Mouse (Mus musculus): ENCODE measurements around the gene Pithd1. TPM values are rescaled to one million over a fixed set of nuclear protein-coding genes. Genes with fewer than 3 reads are reported as not detected.
"Not testable (repeated sequence)": the region's sequence is repeated elsewhere in the genome, so short reads cannot be mapped to it uniquely, and the experiment has no call there.

Gene Pithd1
- polyA plus RNA-seq, 1 experiment from 2014 or later, result 22.0 TPM

- Histone ChIP-seq H3K4me3 (ENCODE audit: inconsistent target) (no peak overlapping the region), H3K36me3 (ENCODE audit: inconsistent target) (peaks cover 35% of the 10 kb centered on the region), H3K27ac (peak overlapping the region; percentile 89), H3K79me2 (ENCODE audit: inconsistent target) (peaks cover 10% of the 10 kb centered on the region)
- 30% methylated on average over 6 of the region's 6 CpGs for WGBS (ENCODE audit: missing documents)
Measured at GRCm38 (mm10) chr4:135942193-135942592, 44.9 kb downstream of the Pithd1 start.

- peaks cover 46% of the 10 kb centered on the region for H3K36me3 ChIP-seq (ENCODE audit: inconsistent target)
- not testable (repeated sequence) for H3K79me2 ChIP-seq (ENCODE audit: inconsistent target); H3K4me3 ChIP-seq (ENCODE audit: inconsistent target)
- H3K27ac ChIP-seq, result peak overlapping the region; percentile 89; the same call in 1 of the 2 replicates
- WGBS (ENCODE audit: missing documents), result 96% methylated on average over 8 of the region's 8 CpGs
Measured at GRCm38 (mm10) chr4:135941026-135941425, 46.0 kb downstream of the Pithd1 start.

- Histone ChIP-seq H3K27ac (no peak overlapping the region), H3K79me2 (ENCODE audit: inconsistent target) (no peaks in the 10 kb centered on the region), H3K4me3 (ENCODE audit: inconsistent target) (no peak overlapping the region), H3K36me3 (ENCODE audit: inconsistent target) (peaks cover 55% of the 10 kb centered on the region)
- WGBS (ENCODE audit: missing documents), result 96% methylated on average over 7 of the region's 7 CpGs
Measured at GRCm38 (mm10) chr4:135938858-135939257, 48.2 kb downstream of the Pithd1 start.

- 95% methylated on average over 5 of the region's 5 CpGs for WGBS (ENCODE audit: missing documents)
Measured at GRCm38 (mm10) chr4:135935502-135935901, 51.6 kb downstream of the Pithd1 start.

GRCm38 (mm10) chr4:135934708-135935500 lies 52.2 kb downstream of the Pithd1 start:
- Histone ChIP-seq H3K79me2 (ENCODE audit: inconsistent target) (no peaks in the 10 kb centered on the region), H3K27ac (no peak overlapping the region), H3K4me3 (ENCODE audit: inconsistent target) (no peak overlapping the region), H3K36me3 (ENCODE audit: inconsistent target) (peaks cover 84% of the 10 kb centered on the region)
- 87% methylated on average over 8 of the region's 12 CpGs for WGBS (ENCODE audit: missing documents)

More at GRCm38 (mm10) chr4:135935502-135935901, 51.6 kb downstream of the Pithd1 start:
- Histone ChIP-seq H3K4me3 (ENCODE audit: inconsistent target) (no peak overlapping the region), H3K27ac (no peak overlapping the region), H3K79me2 (ENCODE audit: inconsistent target) (no peaks in the 10 kb centered on the region), H3K36me3 (ENCODE audit: inconsistent target) (peaks cover 82% of the 10 kb centered on the region)

- Histone ChIP-seq H3K79me2 (ENCODE audit: inconsistent target) (no peaks in the 10 kb centered on the region), H3K4me3 (ENCODE audit: inconsistent target) (no peak overlapping the region), H3K27ac (no peak overlapping the region), H3K36me3 (ENCODE audit: inconsistent target) (peaks cover 84% of the 10 kb centered on the region)
- 95% methylated on average over 4 of the region's 5 CpGs for WGBS (ENCODE audit: missing documents)
Measured at GRCm38 (mm10) chr4:135931832-135932231, 55.2 kb downstream of the Pithd1 start.

GRCm38 (mm10) chr4:135930239-135930638 lies 56.8 kb downstream of the Pithd1 start:
- H3K27ac ChIP-seq, result no peak overlapping the region
- no peak overlapping the region for H3K4me3 ChIP-seq (ENCODE audit: inconsistent target)
- no peaks in the 10 kb centered on the region; the same call in 1 of the 2 replicates for H3K79me2 ChIP-seq (ENCODE audit: inconsistent target)
- H3K36me3 ChIP-seq (ENCODE audit: inconsistent target), result peaks cover 93% of the 10 kb centered on the region
- WGBS (ENCODE audit: missing documents), result 93% methylated on average over 8 of the region's 8 CpGs

- Histone ChIP-seq H3K4me3 (ENCODE audit: inconsistent target) (no peak overlapping the region), H3K79me2 (ENCODE audit: inconsistent target) (no peaks in the 10 kb centered on the region; the same call in 1 of the 2 replicates), H3K27ac (no peak overlapping the region), H3K36me3 (ENCODE audit: inconsistent target) (peaks cover 95% of the 10 kb centered on the region)
- WGBS (ENCODE audit: missing documents), result 96% methylated on average over 9 of the region's 9 CpGs
Measured at GRCm38 (mm10) chr4:135929828-135930227, 57.2 kb downstream of the Pithd1 start.

- H3K79me2 ChIP-seq (ENCODE audit: inconsistent target), result no peaks in the 10 kb centered on the region; the same call in 1 of the 2 replicates
- WGBS (ENCODE audit: missing documents), result 98% methylated on average over 5 of the region's 5 CpGs
- no peak overlapping the region for H3K27ac ChIP-seq
- peaks cover 91% of the 10 kb centered on the region for H3K36me3 ChIP-seq (ENCODE audit: inconsistent target)
- no peak overlapping the region for H3K4me3 ChIP-seq (ENCODE audit: inconsistent target)
Measured at GRCm38 (mm10) chr4:135929405-135929804, 57.7 kb downstream of the Pithd1 start.

- H3K79me2 ChIP-seq (ENCODE audit: inconsistent target), result no peaks in the 10 kb centered on the region; the same call in 1 of the 2 replicates
- H3K36me3 ChIP-seq (ENCODE audit: inconsistent target), result peaks cover 88% of the 10 kb centered on the region
- whole genome bisulfite sequencing (ENCODE audit: missing documents), result 91% methylated on average over 9 of the region's 9 CpGs
- H3K4me3 ChIP-seq (ENCODE audit: inconsistent target), result no peak overlapping the region
- no peak overlapping the region for H3K27ac ChIP-seq
Measured at GRCm38 (mm10) chr4:135928376-135928775, 58.7 kb downstream of the Pithd1 start.

GRCm38 (mm10) chr4:135926861-135927260 lies 60.2 kb downstream of the Pithd1 start:
- Histone ChIP-seq H3K36me3 (ENCODE audit: inconsistent target) (peaks cover 81% of the 10 kb centered on the region), H3K79me2 (ENCODE audit: inconsistent target) (peaks cover 14% of the 10 kb centered on the region), H3K4me3 (ENCODE audit: inconsistent target) (no peak overlapping the region), H3K27ac (no peak overlapping the region)
- 100% methylated on average over 1 of the region's 3 CpGs for WGBS (ENCODE audit: missing documents)

GRCm38 (mm10) chr4:135926195-135926808 lies 60.8 kb downstream of the Pithd1 start:
- Histone ChIP-seq H3K36me3 (ENCODE audit: inconsistent target) (peaks cover 75% of the 10 kb centered on the region), H3K27ac (no peak overlapping the region), H3K4me3 (ENCODE audit: inconsistent target) (no peak overlapping the region), H3K79me2 (ENCODE audit: inconsistent target) (peaks cover 20% of the 10 kb centered on the region)
- 97% methylated on average over 9 of the region's 10 CpGs for WGBS (ENCODE audit: missing documents)

Data from macrophage (primary cell).